Mouse (Mus musculus) cerebellum, adult 18-20 months (tissue): ENCODE measurements around the gene Gm17364.
"Not testable (repeated sequence)": the region's sequence is repeated elsewhere in the genome, so short reads cannot be mapped to it uniquely, and the experiment has no call there.

ENCODE experiments used
- DNase-seq, 2 experiments: peaks; one replicate each; pipeline ENCODE4 v3.0.0; 2021

The Gm17364 gene

DNA sequence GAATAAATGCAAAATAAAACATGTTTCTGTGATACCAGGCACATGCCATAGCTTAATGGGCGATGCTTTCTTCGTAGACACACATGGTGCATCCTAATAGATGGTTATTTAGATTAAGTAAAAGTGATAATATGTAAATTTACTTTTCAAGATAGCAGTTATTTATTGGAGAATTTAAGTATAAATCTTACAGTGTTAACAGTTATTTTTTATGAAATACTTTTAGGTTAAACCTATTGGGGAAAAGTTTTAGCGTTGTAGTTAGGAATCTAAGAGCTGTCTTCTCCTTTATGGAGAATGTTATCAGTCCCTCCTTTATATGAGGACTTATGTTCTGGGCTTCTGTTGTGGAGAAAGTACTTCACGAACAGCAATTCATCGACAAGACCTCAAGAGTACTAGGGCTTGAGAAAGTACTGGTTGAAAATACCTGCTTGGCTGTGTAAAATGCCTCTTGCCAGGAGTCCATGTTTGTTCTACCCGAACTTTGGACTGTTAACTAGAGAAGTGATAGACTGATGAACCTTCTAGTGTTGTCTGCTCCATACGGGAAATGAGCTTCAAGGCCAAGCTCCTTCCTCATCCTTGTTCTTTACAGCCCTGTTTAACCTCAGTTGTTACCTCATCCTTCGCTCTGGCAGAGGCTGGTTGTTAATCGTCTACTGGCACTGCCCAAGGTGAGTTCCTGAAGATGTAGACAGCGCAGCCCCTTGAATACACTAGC is at the start of gene Gm17364:
Gene Gm17364, minus strand, starts transcription at position 51 of the 724 bp plus-strand sequence.
- no peak for DNase-seq

DNA sequence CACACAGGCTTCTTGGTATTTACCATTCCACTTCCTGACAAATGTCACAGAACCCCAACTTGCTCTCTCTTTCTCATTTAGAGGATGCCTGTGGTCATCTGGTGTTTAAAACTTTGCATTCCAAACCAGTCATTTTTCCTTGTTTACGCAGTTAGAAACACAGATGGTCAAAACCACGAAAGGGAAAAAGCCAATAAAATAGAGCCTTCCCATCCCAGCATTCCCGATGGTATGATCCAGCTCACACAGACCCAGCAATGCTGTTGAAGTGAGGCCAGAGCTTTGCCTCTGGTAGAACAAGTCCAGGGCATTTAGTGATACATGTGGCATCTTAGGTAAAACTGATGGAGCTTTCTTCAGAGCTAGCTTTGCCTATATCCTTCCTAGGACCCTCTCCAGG is 47.7 kb upstream of the Gm17364 start:
- DNase-seq: no peak

DNA sequence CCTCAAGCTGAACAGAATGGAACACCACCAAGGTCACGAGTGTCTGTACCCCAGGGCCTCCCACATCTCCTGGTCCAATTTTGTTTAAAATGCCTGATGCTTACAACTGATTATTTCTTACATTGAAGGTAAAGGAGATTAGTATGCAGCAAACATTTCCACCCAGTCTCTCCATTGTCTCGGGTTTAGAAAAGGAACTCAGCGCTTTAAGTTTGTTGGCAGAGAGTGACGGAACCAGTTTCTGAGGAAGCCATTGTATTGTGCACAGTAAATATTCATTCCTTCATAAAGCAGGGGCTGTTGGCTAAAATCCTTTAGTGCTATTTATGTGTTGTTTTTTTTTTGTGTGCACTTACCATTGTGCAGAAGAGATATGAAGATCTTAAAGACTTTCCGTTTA is 47.0 kb upstream of the Gm17364 start:
- no peak for DNase-seq

DNA sequence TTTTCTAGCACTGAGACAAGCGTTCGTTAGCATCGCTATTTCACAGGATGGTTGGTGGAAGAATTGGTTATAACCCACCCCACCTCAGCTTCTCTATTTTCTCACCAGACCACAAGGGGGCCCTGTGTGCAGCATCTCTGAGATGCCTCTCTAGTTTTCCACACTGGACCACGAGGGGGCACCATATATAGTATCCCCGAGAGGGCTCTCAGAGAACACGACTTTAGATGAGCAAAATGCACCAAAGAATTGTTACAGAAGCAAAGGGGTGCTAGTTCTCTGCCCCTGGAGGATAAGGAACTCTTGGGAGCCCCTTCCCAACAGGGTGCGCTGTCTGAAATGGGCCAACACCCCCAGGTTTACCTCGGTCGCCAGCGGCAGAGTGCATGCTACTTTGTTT is 28.9 kb upstream of the Gm17364 start:
- DNase-seq: peak; percentile 50 to 55

DNA sequence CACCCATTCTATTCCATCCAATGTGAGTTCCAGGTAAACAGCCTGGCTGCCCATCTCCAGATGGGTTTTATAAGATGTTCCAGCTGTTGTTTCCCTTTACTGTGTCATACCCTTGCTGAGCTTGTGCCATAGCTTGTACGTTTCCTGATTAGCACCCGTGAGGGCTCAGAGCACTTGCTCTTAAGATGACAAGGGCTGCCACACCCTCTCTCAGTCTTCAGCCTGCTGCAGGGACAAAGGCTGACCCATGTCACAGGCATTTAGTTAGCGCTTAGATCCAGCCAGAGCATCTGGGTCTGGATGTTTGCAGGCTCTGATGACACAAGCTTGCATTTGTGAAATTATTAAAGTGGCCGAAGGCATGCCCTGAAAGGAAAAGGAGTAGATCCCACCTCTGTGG is 26.3 kb upstream of the Gm17364 start:
- DNase-seq: no peak

DNA sequence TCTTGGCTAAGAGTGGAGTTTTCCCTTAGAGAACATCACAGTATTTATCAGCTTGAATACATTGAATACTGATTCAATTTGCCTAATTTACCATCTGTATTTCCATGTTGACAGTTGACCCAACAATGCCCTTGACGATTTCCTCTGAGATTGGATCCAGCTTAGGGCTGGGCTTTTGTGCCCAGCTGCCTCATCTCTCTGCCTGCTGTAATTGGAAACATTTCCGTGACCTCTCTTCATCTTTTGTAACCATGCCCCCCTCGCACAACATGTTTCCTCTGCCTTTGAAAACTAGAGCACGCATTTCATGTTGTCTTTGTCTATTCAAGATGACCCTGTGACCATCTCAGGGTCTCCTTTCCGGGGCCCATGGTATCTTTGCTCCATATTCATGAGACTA is 25.2 kb upstream of the Gm17364 start:
- DNase-seq: no peak

DNA sequence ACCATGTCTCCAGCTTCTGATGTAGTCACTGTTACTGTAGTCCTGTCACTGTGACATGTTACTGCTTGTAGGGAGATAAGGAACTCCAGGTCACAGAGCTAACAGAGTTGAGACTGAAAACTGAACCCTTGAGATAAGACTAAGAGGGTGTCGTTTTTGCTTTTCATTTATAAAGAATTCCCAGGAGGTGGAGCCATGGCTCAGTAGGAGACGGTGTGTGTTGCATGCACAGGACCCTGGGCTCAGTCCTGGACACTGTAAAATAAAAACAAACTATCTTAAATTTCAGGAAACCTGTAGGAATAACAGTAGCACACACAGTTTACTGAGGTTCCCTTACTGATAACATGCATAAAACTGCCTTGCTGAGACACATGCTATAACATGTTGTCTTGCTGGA is 24.8 kb upstream of the Gm17364 start:
- no peak for DNase-seq

DNA sequence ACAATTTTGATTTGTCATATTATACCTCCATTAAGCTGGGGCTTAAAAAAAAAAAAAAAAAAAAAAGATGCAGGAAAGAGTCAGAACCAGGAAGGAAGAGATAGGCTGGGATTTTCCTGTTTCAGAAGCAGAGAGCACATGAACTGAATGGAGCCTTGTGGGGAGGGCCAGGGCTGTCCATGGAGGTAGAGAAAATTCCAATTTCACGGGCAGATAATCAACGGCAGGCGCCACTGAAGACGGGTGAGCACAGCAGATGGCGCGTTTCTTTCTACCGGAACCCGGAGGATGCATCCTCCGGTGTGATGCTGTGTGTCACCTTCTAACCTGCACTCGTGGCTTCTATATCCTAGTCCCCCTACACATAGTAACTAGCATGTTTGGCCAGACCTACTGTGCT is 22.6 kb upstream of the Gm17364 start:
- DNase-seq: peak in 1 of 2 experiments; percentile 10

DNA sequence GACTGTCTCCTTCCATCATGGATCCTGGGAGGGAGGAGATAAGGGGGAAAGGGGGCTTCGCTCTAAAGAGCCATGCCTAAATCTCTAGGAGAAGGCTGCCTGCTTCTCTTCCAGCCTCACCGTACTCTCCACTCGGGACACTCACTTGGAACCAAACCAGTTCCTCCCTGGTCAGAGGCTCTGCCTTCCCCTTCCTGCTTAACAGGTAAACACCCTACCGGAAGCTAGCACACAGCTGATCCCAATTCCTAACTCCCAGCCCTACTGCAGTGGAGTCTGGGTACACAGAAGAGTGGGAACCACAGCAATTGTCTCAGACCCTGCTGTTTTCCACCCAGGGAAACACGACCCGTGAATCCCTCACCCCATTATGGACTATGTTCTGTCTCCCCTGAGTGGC is 22.1 kb upstream of the Gm17364 start:
- DNase-seq: no peak

DNA sequence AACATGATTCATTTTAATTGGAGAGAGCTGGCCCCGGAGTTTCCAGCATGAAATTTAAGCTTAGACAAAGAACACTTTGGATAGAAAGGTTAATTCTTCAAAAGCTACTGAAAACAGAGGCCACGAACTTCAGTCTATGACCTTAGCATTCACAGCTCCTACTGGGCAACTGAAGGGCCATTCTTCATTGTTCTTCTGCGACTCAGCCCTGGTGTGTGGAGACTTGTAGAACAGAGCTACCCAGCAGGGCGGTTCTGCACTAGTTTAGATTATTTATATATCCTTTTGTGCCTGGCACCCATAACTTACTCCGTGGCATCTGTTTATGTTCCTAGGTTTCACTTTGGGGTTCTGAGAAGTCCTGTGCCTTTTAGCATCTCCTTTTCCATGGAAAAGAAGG is 19.8 kb upstream of the Gm17364 start:
- DNase-seq: no peak

DNA sequence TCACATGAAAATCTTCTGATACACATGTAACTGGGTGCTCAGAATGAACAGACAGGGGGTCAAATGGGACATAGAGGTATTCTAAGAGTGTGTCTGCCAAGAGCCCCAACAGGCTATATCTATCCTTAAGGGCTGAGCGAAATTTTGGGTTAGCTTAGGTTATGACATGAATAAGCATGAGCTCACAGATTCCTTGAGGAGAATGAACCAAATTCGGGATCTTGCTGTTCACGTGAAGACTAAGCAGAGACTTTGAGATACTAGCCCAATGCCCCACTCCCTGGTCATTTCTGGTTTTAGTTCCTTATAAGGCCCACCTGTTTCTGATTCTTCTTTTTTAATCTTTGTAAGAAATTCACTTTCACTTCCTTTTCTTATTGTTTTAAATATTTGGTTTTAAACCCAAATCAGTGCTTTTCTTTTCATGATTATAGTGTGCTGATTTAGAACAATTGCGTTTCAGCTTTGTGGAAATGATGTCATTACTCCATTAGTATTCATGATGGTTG is 17.7 kb upstream of the Gm17364 start:
- no peak for DNase-seq

DNA sequence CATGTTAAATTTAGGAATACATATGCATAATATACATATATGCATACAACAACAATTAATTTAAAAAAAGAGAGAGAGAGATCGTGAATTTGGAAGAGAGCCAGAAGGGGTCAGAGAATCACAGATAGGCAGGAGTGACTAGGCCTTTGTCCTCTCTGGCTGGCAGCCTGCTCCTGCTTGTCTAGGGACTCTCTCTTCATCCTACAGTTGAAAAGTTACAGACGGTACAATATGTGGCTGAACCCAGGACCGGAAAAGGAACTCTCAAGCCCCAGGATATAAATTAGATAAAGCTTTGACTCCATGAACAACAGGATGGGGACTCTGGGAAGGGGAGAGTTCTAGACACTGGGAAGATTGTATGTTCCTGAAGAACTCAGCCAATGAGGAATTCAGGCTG is 12.5 kb upstream of the Gm17364 start:
- no peak for DNase-seq

DNA sequence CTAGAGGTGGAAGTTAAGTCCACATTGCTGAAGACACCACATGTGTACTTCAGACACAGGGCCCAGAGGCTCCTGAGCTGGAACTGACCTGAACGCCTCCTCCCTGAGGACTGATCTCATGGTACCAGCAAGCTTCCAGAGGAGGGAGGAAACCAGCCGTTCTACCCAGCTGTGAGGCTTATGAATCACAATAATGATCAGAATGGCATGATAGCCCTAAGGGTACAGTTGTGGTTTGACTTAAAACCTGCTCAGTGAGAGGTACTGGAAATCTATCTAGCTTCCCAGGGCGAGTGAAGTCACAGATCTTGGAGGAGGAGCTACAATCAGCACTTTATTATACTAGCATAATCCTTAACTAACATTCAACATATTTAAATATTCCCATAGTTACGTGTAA is 11.7 kb upstream of the Gm17364 start:
- no peak for DNase-seq

DNA sequence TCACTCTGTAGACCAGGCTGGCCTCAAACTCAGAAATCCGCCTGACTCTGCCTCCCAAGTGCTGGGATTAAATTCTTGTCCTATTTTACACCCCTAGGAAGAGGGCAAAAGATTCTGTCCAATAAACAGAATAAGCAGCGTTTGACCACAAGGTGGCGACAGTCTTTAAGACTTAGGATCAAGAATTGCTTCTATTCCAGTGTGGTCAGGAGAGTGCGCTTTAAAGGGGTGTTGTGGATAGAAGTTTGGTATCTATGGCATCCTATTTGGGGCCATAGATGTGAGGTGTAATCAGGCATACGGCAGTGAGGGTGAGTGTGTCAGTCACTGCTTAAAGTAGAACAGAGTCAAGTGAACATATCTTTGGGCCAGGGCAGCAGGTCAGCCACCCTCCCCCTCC is 9.5 kb upstream of the Gm17364 start:
- peak; percentile 56 to 62 for DNase-seq

DNA sequence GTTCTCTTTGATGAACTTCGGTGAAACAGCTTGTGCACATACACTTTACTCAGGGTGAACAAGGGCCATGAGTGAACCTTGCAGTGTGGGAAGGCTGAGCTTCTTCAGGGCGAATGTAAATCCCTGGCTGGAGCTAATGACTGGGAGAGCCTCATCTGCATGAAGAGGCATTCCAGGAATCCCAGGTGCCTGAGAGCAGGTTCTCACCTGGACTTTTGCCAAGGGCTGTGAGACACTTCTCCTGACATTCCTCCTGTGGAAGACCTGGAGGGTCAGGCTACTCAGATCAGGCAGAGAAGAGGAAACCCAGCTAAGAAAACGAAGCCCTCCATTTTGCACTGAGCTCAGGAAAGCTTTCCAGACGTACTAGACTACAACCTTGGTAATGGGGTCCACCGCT is 6.9 kb upstream of the Gm17364 start:
- DNase-seq: no peak

DNA sequence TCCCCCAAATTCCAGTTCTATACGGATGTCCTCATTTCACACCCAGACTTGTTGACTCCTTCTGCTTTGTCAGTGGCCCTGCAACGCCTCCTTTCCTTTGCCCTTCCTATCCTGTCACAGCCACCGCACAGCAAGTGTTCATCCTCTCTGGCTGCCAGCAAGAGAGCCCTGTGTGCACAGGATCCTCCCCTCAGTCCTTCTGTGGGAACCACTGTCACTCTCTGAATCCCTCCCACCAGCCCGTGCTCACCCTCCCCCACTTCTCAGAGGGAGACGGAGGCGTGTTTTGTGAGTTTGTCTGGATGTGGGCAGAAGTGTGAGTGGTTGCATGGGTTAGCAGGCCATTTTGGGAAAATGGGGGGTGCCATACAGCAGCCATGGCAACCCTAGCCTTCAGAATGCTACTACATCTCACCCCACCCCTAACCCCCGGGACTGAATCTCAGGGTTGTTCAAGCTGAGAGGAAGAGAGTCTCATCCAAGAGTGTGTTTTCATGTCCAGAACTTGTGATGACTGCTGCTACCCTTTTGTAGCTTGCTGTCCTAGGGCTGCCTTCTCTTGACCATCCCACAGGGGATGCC is 5.9 kb downstream of the Gm17364 start:
- peak in 1 of 2 experiments; percentile 9 for DNase-seq

DNA sequence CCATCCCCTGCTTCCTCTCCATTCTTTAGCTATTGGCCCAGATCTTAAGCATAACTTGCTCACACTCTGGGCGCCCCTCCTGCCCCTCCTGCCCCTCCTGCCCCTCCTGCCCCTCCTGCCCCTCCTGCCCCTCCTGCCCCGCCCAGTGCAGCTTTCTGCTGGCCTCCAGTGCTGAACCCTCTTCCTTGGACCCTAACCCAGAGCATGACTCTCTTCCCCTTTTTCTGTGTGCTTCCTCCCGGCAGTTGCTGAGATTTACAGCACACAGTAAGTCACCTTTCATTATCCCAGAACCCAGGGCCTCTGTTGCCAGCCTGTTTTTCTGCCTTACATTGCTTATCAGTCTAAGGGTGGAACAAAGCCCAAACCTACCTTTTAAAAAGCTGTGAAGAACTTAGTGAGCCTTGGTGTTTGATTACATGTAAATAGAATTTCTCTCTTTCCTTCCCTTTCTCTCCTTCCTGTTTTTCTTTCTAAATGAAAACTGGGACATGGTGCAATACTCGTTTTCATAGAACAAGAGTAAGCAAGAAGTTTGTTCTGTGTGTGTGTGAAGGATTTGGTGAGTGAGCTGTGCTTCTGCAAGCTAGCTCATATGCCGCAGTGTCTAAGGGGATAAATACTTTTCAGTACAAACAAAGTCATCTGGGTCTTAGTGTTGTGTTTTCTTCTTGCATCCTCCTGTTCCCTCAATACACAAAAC is 10.3 kb downstream of the Gm17364 start:
- no peak for DNase-seq

DNA sequence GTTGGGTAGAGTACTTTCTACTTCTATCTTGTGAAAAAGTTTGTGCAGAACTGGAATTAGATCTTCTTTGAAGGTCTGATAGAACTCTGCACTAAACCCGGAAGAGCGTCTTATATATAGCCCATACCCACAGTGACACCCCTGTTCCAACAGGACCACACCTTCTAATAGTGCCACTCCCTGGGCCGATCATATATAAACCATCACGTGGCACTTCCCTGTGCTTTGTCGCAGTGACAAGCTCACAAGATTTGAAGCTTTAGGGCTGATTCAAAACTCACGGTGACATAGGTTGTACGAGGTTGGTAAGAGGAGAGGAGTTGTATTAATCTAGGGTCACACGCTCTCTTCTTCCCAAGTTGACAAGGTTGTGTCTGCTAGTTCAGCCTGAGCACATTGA is 12.2 kb downstream of the Gm17364 start:
- not testable (repeated sequence) for DNase-seq

DNA sequence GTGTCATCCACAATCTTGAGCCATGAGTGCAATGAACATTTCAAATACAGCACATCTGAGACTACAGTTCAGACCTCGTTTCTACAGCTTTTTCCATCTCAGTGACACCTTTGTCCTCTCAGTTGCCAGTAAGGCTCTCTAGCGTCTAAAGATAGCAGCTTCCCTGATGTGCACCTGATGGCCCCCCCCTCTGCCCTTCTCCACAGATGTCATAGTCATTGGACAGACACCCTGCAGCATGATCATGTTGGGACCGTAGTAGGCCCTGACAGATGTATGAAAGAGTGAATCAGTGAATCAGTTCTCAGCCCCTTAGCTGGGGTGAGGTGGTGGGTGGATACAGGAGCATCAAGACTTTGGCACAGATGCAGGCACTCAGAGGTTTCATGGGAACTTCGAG is 15.9 kb downstream of the Gm17364 start:
- no peak for DNase-seq

DNA sequence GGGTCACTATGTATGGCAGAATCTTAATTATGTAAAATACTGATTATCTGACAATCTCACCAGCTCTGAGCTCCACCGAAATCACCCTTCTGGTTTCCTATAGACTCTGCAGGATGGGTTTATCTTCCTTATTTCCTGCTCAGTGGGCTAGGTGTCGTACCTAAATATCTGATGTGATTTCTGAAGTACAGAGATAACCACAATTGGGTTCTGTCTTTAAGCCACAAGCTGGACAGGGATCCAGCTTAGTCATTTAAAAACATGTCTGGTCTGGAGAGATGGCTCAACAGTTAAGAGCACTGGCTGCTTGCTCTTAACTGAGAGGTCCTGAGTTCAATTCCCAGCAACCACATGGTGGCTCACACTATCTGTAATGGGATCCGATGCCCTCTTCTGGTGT is 16.8 kb downstream of the Gm17364 start:
- DNase-seq: no peak

DNA sequence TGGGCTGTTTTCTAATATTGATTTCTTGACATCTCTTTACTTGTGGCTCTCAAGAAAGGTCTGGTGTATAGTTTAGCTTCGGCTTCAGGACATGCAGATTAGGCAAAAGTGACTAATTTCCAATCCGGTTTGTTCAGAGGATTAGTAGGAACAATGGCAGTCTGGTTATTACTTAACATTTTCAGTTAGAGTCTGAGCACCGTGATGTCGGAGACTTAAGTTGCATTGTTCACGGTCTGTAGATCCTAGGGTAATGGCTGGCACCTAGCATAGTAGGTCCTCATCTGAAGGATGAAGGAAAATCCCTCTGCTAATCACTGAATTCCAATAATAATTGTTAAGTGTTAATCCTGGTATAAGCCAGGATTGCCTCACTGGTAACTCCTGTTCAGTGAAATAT is 17.7 kb downstream of the Gm17364 start:
- DNase-seq: no peak

DNA sequence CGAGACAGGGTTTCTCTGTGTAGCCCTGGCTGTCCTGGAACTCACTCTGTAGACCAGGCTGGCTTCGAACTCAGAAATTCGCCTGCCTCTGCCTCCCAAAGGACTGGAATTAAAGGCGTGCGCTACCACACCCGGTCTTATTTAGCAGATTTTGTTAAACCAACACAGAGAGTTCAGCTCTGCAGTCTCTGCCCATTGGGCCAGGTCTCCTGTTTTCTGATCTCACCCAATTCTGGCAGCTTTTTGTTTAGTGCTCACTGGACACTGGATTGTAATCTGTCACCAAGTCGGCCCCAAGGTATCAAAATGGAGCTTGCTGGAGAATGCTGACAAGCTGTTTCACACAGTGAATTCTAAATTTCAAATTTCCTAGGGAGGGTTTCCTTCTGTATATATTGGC is 21.0 kb downstream of the Gm17364 start:
- DNase-seq: no peak

DNA sequence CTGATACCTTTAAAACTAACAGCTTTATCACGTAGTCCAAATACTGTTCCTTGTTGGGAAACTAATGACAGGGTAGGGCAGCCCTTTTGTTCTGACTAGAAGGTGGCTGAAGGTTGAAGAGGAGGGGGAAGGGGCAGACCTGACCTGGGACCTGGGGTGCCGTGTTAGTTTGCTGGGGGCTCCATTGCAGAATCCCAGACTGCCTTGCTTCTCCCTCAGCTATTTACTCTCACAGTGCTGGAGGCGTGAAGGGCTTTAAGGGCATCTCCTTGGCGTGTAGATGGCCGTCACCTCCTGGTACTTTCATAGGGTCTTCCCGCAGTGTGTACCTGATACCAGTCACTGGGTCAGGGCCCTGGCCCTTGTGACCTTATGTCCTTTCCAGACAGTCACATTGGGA is 21.6 kb downstream of the Gm17364 start:
- DNase-seq: no peak

DNA sequence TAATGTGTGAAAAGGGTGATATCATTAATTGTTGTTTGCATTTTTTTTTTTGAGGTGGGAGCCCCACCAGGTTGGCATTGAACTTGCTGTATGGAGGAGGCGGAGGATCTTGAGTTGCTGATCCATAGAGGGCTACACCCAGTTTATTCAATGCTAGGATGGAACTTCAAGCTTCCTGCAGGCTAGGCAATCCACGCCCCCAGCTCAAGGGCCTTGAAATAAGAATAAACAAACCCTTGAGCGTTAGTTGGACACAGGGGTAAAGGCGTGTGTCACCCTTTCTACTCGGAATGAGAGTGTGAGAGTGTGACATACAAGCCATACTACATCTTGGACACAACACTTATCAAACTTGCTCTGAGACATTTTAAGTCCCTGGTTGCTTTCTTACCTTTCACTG is 22.1 kb downstream of the Gm17364 start:
- DNase-seq: no peak
